Mouse (Mus musculus): ENCODE measurements around the gene Eif1ad.
"Not testable (repeated sequence)": the region's sequence is repeated elsewhere in the genome, so short reads cannot be mapped to it uniquely, and the experiment has no call there.

Eif1ad gene

GRCm38 (mm10) chr19:5374748-5375147 lies 8.2 kb downstream of the Eif1ad start:
- DNase-seq (ENCODE audit: low read depth, low spot score): no peak

- DNase-seq (ENCODE audit: low read depth, low spot score): peak; percentile 17
Measured at GRCm38 (mm10) chr19:5377446-5377845, 10.9 kb downstream of the Eif1ad start.

GRCm38 (mm10) chr19:5383326-5383725 lies 16.8 kb downstream of the Eif1ad start:
- DNase-seq (ENCODE audit: low read depth, low spot score): no peak

DNA sequence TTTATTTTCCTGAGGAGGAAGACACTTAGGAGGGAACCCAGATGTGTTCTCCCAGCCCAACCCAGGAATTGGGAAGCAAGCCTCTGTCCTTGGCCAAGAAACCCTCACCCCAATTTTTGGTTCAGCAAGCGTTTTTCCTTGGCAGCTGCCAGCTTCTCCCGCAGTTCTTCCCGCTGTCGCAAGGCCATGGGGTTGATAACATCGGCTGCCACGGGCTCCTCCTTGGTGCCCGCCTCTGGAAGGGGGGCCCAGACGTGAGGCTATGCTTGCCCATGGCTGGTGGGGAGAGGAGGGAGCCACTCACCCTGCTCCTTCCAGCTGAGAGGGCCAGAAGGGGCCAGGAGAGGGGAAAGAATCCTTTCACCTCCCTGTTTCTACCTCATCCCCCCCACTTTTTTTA lies 18.2 kb downstream of the Eif1ad start:
- no peak for DNase-seq (ENCODE audit: low read depth, low spot score)

DNA sequence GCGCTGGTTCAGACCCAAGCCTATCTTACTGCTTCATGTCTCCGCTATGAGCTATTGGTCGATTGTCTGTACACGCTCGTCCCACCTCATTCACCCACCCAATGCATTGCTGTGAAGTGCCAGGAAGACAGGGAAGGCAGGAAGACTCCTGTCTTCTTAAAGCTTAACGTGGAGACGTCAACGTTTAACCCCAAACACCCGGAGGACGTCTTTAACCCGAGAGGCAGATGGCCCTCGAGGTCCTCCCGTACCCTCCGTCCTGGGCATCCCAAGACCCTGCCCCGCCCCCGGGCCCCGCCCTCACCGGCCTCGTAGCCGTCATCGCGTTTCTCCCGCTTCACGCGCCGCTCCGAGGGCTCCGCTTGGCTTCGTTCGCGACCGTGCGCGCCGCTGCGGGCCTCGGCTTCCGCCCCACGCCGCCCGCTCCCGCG lies 21.5 kb downstream of the Eif1ad start:
- DNase-seq (ENCODE audit: low read depth, low spot score): no peak

GRCm38 (mm10) chr19:5388588-5389242 lies 22.2 kb downstream of the Eif1ad start, which contains the start of gene Sart1:
Gene Sart1, minus strand, starts transcription at chr19:5388703.
- peak; percentile 96 for DNase-seq (ENCODE audit: low read depth, low spot score)

DNA sequence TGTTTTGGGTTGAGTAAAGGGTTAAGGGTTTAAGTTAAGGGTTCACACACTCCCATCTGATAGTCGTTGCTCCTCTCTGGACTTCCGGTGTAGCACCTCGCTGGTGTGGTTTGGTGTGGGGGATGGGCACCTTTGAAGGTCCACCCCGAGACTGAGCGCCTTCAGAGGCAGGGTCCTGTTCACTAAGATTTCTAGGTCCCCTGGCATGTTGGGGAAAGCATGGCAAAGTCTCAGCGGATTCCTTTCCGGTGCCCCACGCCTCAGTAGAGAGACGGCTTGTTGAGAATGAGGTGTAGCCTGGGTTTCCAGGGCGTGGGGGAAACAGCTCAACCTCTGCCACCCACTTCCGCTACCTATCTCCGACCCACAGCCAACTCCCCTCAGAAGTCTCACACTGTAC lies 23.1 kb downstream of the Eif1ad start:
- DNase-seq (ENCODE audit: low read depth, low spot score): no peak

GRCm38 (mm10) chr19:5390416-5390815 lies 23.9 kb downstream of the Eif1ad start:
- no peak for DNase-seq (ENCODE audit: low read depth, low spot score)

- DNase-seq (ENCODE audit: low read depth, low spot score): no peak
Measured at GRCm38 (mm10) chr19:5392892-5393291, 26.4 kb downstream of the Eif1ad start.

- DNase-seq (ENCODE audit: low read depth, low spot score): no peak
Measured at GRCm38 (mm10) chr19:5394168-5394567, 27.6 kb downstream of the Eif1ad start.

GRCm38 (mm10) chr19:5395371-5395770 lies 28.8 kb downstream of the Eif1ad start:
- DNase-seq (ENCODE audit: low read depth, low spot score): no peak

- DNase-seq (ENCODE audit: low read depth, low spot score): not testable (repeated sequence)
Measured at GRCm38 (mm10) chr19:5401073-5401472, 34.5 kb downstream of the Eif1ad start.

GRCm38 (mm10) chr19:5402293-5402692 lies 35.8 kb downstream of the Eif1ad start, which contains the start of gene Tsga10ip:
Gene Tsga10ip, minus strand, starts transcription at chr19:5402526.
- DNase-seq (ENCODE audit: low read depth, low spot score): no peak

DNA sequence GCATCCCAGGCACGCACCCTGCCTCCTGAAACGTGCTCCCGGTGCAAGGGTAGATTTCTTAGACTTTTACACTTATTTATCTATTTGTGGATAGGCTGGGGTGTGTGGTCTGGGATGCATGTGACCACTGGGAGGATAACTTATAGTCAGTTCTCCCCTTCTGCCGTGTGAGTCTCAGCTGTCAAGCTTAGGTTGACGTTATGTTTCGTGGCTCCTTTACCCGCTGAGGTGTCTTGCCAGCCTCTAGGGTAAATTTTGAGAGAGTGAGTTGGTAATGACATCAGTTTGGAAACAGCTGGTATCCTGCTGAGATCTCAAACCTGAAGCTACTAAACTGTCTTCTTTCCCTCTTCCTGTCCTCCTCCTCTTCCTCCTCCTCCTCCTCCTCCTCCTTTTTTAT lies 39.4 kb downstream of the Eif1ad start:
- DNase-seq (ENCODE audit: low read depth, low spot score): no peak

DNA sequence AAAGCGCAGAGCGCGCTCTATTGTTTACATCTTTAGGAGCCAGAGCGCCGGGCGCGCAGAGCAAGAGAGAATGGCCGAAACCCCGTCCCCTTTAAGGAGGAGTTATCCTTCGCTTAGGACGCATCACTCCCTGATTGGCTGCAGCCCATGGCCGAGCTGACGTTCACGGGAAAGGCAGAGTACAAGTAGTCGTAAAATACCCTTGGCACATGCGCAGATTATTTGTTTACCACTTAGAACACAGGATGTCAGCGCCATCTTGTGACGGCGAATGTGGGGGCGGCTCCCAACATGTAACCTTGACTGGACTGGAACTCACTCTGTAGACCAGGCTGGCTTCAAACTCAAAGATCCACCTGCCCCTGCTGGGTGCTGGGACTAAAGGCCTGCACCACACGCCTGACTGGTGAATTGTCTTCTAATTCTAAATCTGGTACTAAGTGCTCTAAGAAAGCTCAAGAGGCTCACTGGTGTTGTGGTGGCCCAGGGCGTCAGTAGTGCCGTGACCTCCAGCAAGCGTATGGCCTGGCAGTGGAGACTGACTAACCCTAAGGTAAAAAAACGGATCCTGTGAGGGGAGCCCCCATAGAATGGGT lies 40.1 kb downstream of the Eif1ad start:
- DNase-seq (ENCODE audit: low read depth, low spot score): not testable (repeated sequence)

GRCm38 (mm10) chr19:5407133-5407532 lies 40.6 kb downstream of the Eif1ad start:
- DNase-seq (ENCODE audit: low read depth, low spot score): peak; percentile 80

DNA sequence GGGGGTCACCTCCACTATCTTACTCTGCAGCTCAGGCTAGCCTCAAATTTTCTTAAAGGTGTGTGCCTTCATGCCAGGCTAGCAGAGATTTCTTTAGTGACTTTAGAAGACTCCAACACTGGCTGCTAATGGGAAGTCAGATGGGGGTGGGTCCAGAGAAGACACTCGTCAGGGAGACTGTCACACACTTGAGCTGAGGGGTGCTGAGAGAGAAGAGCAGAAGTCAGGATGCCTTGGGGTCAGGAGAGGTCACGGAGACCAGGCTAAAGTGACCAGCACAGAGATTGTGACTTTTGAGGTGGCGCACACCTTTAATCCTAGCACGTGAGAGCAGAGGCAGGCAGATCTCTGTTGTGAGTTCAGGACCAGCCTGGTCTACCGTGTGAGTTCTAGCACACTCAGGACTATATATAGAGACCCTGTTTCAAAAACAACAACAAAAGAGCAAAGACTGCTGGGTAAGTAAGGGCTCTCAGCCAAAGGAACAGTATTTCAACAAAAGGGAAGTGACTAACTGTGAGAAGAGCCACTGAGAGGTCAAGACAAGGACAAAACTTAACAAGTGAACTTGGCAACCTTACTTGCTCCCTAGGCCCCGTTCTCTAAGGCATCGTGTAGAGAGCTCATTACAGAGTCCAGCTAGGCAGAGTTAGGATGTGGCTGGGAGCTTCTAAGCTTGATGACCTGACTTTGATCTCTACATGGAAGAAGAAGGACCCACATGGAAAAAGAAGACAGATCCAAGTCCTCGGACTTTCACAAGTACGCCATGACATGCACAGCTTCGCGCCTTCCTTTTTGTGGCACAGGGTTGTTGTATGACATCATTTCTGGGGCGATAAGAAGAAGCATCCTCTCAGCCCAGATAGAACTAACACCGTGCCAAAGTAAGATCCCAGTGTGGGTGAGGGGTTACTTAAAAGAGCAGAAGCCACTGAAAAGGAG lies 41.8 kb downstream of the Eif1ad start:
- DNase-seq (ENCODE audit: low read depth, low spot score): no peak

DNA sequence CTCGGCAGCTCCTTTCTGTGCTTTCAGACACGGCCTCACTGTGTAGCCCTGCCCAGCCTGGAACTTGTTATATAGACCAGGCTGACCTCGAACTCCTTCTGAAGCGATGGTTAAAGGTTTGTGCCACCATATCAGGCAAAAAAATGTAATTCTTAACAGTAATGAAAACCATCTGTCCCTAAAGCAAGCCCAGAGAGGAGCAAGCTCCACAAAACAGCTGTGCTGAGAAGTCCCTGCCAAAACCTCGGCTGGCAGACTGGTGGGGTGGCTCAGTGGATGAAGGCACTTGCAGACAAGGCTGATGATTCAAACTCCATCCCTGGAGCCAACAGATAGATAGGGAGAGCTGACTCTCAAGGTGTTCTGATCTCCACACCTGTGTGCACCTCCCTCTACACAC lies 42.5 kb downstream of the Eif1ad start:
- DNase-seq (ENCODE audit: low read depth, low spot score): no peak

DNA sequence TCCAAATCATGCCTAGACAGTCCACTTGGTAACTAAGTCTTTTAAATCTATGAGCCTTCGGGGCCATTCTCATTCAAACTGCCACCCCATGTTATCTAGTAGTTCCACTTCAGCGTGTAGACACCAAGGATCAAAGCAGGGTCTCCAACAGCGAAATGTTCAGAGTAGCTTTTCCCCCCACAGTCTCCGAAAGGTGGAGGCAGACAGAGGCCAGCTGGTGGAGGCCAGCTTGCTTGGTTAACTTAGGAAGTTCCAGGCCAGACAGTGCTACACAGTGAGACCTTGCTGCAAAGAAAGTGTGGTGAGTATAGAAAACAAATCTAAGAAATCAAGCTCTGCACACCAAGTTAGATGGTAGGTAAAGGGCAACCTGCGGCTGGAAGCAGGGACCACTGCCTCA lies 44.1 kb downstream of the Eif1ad start:
- no peak for DNase-seq (ENCODE audit: low read depth, low spot score)

GRCm38 (mm10) chr19:5411961-5412360 lies 45.4 kb downstream of the Eif1ad start:
- DNase-seq (ENCODE audit: low read depth, low spot score): no peak

DNA sequence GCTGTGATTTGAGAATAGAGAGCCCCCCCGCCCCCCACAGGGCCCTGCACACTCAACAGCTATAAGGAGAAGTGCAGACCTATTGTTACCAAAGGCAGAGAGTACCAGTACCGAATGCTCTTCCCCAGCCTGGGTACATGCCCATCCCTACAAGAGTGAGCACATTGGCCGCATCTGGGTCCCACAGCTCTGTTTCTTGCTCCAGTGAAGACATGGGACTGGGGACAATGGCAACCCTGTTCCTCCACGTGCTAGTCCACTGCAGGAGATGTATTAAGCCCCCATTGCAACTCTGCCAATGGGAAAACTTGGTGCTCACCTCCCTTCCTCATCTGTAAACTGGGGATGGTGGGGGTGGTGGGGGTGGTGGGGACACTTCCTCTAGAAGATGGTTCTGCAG lies 47.3 kb downstream of the Eif1ad start:
- DNase-seq (ENCODE audit: low read depth, low spot score): no peak

DNA sequence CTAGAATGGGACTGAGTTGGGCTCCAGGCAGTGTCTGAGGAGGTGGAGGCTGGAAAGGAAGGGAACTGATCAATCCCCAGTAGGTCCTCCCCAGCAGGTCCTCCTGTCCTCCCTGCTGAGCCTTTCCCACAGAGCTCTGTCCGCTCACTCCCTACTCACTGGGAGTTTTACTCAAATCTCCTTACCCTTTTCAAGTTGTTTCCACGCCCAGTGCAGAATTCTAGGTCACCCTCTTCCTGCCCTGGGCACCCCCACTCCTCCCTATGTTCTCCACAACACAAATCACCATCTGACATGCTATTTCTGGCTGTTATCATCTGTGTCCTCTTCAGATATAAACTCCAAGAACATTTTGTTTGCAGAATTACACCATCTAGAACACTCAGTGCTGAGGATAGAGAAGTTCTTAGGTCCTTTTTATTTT lies 48.0 kb downstream of the Eif1ad start:
- no peak for DNase-seq (ENCODE audit: low read depth, low spot score)
